Mouse (Mus musculus): ENCODE data around the gene Amotl2.

DNA sequence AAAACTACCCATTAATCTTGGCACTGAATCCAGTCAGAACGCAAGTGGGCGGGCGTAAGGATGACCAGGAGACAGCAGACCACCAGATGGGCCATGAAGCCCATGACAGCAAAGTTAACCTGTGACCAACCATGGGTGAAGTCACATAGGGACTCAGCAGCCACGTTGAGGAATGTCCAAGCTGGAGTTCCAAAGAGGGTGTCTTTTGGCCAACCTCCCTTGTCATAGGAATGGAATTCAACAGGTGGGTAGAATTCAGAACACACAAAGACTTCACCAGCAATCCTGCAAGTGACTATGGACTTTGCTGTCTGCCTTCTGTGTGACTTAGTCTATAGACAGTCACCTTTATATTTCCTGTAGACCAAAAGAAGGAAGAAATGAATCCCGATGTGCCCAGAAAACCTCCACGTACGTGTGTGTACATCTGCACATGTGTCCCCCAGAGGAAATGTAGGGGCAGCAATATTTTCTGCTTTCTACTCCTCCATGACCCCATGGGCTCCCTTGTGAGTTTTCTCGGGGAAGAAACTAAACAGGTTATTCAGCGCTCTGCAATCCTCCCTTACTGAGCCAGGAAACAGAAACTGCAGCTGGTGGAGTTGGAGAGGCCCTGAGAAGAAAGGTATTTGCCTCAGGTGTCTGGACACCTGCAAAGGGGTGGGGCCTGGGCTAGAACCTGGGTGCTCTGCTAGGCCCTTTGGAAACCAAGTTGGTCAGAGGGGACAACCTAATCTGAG is 17.7 kb downstream of the Amotl2 start:
- no peak for TF ChIP-seq NELFE (IDR thresholded peaks at IDR 0.05; ENCODE audit: low read depth, low read length)
- no peak for TF ChIP-seq CTCF (IDR thresholded peaks at IDR 0.05 in 2 of 3, conservative IDR thresholded peaks at IDR 0.05 in 1 of 3; ENCODE audit: control insufficient read depth in 1 of 3, insufficient read depth in 1 of 3, low read depth in 2 of 3, low read length in 3 of 3, poor library complexity in 1 of 3, severe bottlenecking in 1 of 3)
- TF ChIP-seq GATA1 (IDR thresholded peaks at IDR 0.05; ENCODE audit: low read depth, low read length), result no peak
- no peak for TF ChIP-seq POLR2A (IDR thresholded peaks at IDR 0.05; ENCODE audit: control insufficient read depth in 1 of 2, insufficient read depth in 1 of 2, low read depth in 1 of 2, low read length in 2 of 2, poor library complexity in 1 of 2)
- TF ChIP-seq RAD21 (IDR thresholded peaks at IDR 0.05; ENCODE audit: low read depth, low read length), result no peak
- TF ChIP-seq EP300 (IDR thresholded peaks at IDR 0.05; ENCODE audit: low read depth in 1 of 2, low read length in 2 of 2), result no peak
- no peak for TF ChIP-seq TAL1 (IDR thresholded peaks at IDR 0.05; ENCODE audit: low read length)

Measured in MEL (cell line).